Mouse (Mus musculus): ENCODE results near the gene Neurl1b. TPM values are rescaled to one million over a fixed set of nuclear protein-coding genes. Genes with fewer than 3 reads are reported as not detected.

The Neurl1b gene
- total and polyA plus RNA-seq, 3 experiments: under 0.01 TPM; not detected in 2

DNA sequence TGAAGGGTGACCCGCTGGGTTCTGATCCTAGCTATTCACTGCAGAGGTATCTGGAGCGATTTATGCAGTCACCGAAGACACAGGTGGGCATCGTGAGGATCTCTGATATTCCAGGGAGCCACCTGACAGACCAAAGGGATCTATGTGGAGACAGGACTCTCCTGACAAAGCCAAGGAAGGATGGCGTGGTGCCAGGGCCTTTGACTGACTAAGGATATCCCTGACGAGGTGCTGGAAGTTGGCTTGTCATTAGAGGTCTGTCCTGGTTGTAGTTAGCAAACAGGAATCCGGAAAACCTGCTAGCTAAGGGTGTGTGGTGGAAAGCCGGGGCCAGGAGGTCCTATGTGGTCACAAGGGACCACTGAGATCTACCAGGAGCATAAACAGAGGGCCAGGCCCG is 25.4 kb upstream of the Neurl1b start:
- no peak for TF ChIP-seq CTCF (IDR thresholded peaks at IDR 0.05; ENCODE audit: low read depth, low read length)
- TF ChIP-seq TAL1 (conservative IDR thresholded peaks at IDR 0.05; ENCODE audit: low read depth, low read length): no peak
- no peak for TF ChIP-seq POLR2AphosphoS5 (IDR thresholded peaks at IDR 0.05; ENCODE audit: insufficient replicate concordance, low read depth, low read length)
- TF ChIP-seq GATA2 (IDR thresholded peaks at IDR 0.05; ENCODE audit: borderline replicate concordance, low read depth, low read length): no peak
- no peak for TF ChIP-seq GATA1 (IDR thresholded peaks at IDR 0.05; ENCODE audit: borderline replicate concordance, low read length)
- no peak for DNase-seq (ENCODE audit: low spot score)
- Histone ChIP-seq H3K27me3 (ENCODE audit: insufficient read depth, low read length) (peaks cover 70% of the 10 kb centered on the region), H3K4me3 (ENCODE audit: low read depth, low read length) (no peak overlapping the region), H3K9me3 (replicated peaks) (no peaks in the 10 kb centered on the region), H3K4me1 (ENCODE audit: insufficient read depth, low read depth, low read length) (no peaks in the 10 kb centered on the region), H3K36me3 (replicated peaks) (no peaks in the 10 kb centered on the region)
- no peak for ATAC-seq (ENCODE audit: extremely low read depth, insufficient number of reproducible peaks, low FRiP score, poor library complexity, severe bottlenecking)

DNA sequence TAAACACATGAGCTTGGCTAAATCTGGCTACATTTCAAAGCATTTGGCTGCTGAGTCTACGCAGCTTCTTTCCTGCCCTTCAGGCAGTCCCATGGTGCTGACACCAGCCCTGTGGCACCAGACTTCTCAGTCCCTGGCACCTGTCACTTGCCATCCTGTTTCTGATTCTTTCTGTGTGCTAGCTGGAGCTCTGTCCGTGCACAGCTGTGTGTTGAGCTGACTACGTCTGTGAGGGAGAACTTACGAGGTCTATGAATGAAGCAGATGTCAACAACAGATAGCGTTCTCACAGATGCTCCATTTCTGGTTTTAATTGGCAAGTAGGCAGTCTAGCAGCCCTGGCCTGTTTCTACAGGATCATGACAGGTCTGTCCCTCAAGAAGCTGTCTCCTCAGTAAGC is 24.0 kb upstream of the Neurl1b start:
- H3K4me3 ChIP-seq (ENCODE audit: low read depth, low read length): no peak overlapping the region
- no peaks in the 10 kb centered on the region for H3K4me1 ChIP-seq (ENCODE audit: insufficient read depth, low read depth, low read length)
- ATAC-seq (ENCODE audit: extremely low read depth, insufficient number of reproducible peaks, low FRiP score, poor library complexity, severe bottlenecking): no peak
- no peaks in the 10 kb centered on the region for H3K9me3 ChIP-seq (replicated peaks)
- no peak for TF ChIP-seq POLR2AphosphoS5 (IDR thresholded peaks at IDR 0.05; ENCODE audit: insufficient replicate concordance, low read depth, low read length)
- TF ChIP-seq TAL1 (conservative IDR thresholded peaks at IDR 0.05; ENCODE audit: low read depth, low read length): no peak
- no peak for TF ChIP-seq GATA1 (IDR thresholded peaks at IDR 0.05; ENCODE audit: borderline replicate concordance, low read length)
- no peak for TF ChIP-seq GATA2 (IDR thresholded peaks at IDR 0.05; ENCODE audit: borderline replicate concordance, low read depth, low read length)
- no peak for TF ChIP-seq CTCF (IDR thresholded peaks at IDR 0.05; ENCODE audit: low read depth, low read length)
- no peak for DNase-seq (ENCODE audit: low spot score)
- no peaks in the 10 kb centered on the region for H3K36me3 ChIP-seq (replicated peaks)
- H3K27me3 ChIP-seq (ENCODE audit: insufficient read depth, low read length): peaks cover 67% of the 10 kb centered on the region

DNA sequence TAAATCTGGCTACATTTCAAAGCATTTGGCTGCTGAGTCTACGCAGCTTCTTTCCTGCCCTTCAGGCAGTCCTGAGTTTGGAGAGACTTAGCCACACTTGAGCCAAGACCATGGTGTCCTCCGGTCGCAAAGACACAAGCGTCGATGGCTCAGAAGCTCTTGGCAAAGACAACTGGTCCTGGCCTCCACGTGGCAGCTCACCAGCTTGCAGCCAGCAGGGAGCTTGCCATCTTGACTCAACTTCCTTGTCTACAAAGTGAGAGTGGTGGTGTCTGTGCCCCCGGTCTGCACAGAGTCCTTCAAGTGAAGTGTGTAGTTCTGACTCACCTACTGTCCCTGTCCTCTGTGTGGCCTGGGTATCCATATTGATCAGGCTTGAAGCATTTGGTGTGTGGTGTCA is 22.3 kb upstream of the Neurl1b start:
- ATAC-seq (ENCODE audit: extremely low read depth, insufficient number of reproducible peaks, low FRiP score, poor library complexity, severe bottlenecking) (no peak), DNase-seq (ENCODE audit: low spot score) (no peak)
- Histone ChIP-seq H3K4me3 (ENCODE audit: low read depth, low read length) (no peak overlapping the region), H3K27me3 (ENCODE audit: insufficient read depth, low read length) (peaks cover 61% of the 10 kb centered on the region), H3K9me3 (replicated peaks) (no peaks in the 10 kb centered on the region), H3K4me1 (ENCODE audit: insufficient read depth, low read depth, low read length) (no peaks in the 10 kb centered on the region), H3K36me3 (replicated peaks) (no peaks in the 10 kb centered on the region)
- no peak for TF ChIP-seq CTCF (IDR thresholded peaks at IDR 0.05; ENCODE audit: low read depth, low read length)
- TF ChIP-seq POLR2AphosphoS5 (IDR thresholded peaks at IDR 0.05; ENCODE audit: insufficient replicate concordance, low read depth, low read length): no peak
- no peak for TF ChIP-seq GATA1 (IDR thresholded peaks at IDR 0.05; ENCODE audit: borderline replicate concordance, low read length)
- TF ChIP-seq TAL1 (conservative IDR thresholded peaks at IDR 0.05; ENCODE audit: low read depth, low read length): no peak
- no peak for TF ChIP-seq GATA2 (IDR thresholded peaks at IDR 0.05; ENCODE audit: borderline replicate concordance, low read depth, low read length)

DNA sequence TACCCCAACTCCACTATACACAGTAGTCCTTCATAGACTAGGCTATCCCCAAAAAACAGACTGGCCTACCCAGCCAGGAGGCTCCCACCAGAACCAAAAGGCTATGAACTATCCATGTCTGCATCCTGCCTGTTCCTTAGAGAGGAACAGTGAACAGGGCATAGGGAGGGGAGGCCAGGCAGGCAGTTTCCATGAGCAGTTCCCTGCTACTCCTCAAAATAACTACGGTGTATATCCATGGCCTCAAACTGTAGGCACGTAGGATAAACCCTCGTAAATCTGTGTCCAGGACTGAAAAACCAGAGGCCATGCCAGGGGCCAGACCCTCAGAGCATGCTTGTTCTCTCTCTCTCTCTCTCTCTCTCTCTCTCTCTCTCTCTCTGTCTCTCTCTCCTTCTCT is 17.9 kb upstream of the Neurl1b start:
- Histone ChIP-seq H3K4me3 (ENCODE audit: low read depth, low read length) (no peak overlapping the region), H3K27me3 (ENCODE audit: insufficient read depth, low read length) (peaks cover 40% of the 10 kb centered on the region), H3K9me3 (replicated peaks) (no peaks in the 10 kb centered on the region), H3K4me1 (ENCODE audit: insufficient read depth, low read depth, low read length) (no peaks in the 10 kb centered on the region), H3K36me3 (replicated peaks) (no peaks in the 10 kb centered on the region)
- ATAC-seq (ENCODE audit: extremely low read depth, insufficient number of reproducible peaks, low FRiP score, poor library complexity, severe bottlenecking) (no peak), DNase-seq (ENCODE audit: low spot score) (no peak)
- TF ChIP-seq GATA1 (IDR thresholded peaks at IDR 0.05; ENCODE audit: borderline replicate concordance, low read length) (no peak), CTCF (IDR thresholded peaks at IDR 0.05; ENCODE audit: low read depth, low read length) (no peak), POLR2AphosphoS5 (IDR thresholded peaks at IDR 0.05; ENCODE audit: insufficient replicate concordance, low read depth, low read length) (no peak), GATA2 (IDR thresholded peaks at IDR 0.05; ENCODE audit: borderline replicate concordance, low read depth, low read length) (no peak), TAL1 (conservative IDR thresholded peaks at IDR 0.05; ENCODE audit: low read depth, low read length) (no peak)

DNA sequence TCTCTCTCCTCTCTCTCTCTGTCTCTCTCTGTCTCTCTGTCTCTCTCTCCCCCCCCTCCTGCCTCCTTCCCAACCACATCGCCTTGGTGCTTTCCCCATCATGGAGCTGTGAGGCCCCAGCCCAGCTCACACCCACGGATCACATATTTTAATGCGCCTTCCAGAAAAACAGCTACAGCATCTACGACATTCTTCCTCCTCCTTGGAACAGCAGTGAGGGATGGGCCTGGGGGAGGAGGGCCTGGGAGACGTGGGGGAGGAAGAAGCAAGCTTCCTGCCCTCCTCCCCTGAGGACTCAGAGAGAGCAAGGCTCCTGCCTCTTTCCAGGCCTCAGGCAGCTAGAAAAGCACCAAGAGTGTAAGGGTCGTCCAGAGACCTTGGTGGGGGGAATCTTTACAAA is 17.3 kb upstream of the Neurl1b start:
- ATAC-seq (ENCODE audit: extremely low read depth, insufficient number of reproducible peaks, low FRiP score, poor library complexity, severe bottlenecking): no peak
- no peaks in the 10 kb centered on the region for H3K36me3 ChIP-seq (replicated peaks)
- no peaks in the 10 kb centered on the region for H3K4me1 ChIP-seq (ENCODE audit: insufficient read depth, low read depth, low read length)
- no peak for DNase-seq (ENCODE audit: low spot score)
- no peak overlapping the region for H3K4me3 ChIP-seq (ENCODE audit: low read depth, low read length)
- TF ChIP-seq TAL1 (conservative IDR thresholded peaks at IDR 0.05; ENCODE audit: low read depth, low read length) (no peak), CTCF (IDR thresholded peaks at IDR 0.05; ENCODE audit: low read depth, low read length) (no peak), GATA2 (IDR thresholded peaks at IDR 0.05; ENCODE audit: borderline replicate concordance, low read depth, low read length) (no peak), POLR2AphosphoS5 (IDR thresholded peaks at IDR 0.05; ENCODE audit: insufficient replicate concordance, low read depth, low read length) (no peak), GATA1 (IDR thresholded peaks at IDR 0.05; ENCODE audit: borderline replicate concordance, low read length) (no peak)
- peaks cover 41% of the 10 kb centered on the region for H3K27me3 ChIP-seq (ENCODE audit: insufficient read depth, low read length)
- no peaks in the 10 kb centered on the region for H3K9me3 ChIP-seq (replicated peaks)

DNA sequence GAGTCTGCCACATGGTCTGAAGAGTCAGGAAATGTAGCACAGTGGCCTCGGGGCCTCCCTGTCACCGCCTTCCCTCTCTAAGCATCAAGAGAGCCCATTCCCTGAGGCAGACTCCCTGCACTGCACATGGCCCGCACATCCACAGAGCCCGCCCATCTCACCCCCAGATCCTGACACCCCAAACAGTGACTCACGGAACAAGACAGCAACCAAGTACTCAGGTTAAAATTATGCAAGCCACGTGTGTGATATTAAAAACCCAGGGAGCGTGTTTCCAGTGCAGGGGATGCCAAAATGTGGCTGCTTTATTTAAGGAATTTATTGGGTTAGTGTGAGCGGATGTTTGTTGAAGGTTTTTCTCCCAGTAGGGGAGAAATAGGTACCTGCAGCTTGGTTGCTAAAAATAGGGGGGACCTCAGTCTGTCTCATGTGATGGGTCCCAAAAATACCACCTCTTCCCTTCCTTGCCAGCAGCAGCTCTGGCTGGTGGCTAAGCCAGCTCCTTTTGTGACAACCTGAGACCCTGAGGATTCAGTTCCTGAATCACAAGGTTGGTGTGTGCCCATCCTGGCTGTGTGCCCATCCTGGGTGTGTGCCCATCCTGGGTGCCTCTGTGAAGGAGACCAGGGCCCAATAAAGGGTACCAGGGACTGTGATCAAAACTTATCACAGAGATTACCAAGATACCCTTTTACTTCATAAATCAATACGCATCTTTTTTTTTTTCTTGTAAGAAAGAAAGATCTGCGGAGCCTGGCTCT is 9.1 kb upstream of the Neurl1b start:
- no peaks in the 10 kb centered on the region for H3K9me3 ChIP-seq (replicated peaks)
- TF ChIP-seq GATA1 (IDR thresholded peaks at IDR 0.05; ENCODE audit: borderline replicate concordance, low read length) (no peak), POLR2AphosphoS5 (IDR thresholded peaks at IDR 0.05; ENCODE audit: insufficient replicate concordance, low read depth, low read length) (no peak), CTCF (IDR thresholded peaks at IDR 0.05; ENCODE audit: low read depth, low read length) (no peak), TAL1 (conservative IDR thresholded peaks at IDR 0.05; ENCODE audit: low read depth, low read length) (no peak), GATA2 (IDR thresholded peaks at IDR 0.05; ENCODE audit: borderline replicate concordance, low read depth, low read length) (no peak)
- no peak for DNase-seq (ENCODE audit: low spot score)
- H3K27me3 ChIP-seq (ENCODE audit: insufficient read depth, low read length): peaks cover 78% of the 10 kb centered on the region
- H3K36me3 ChIP-seq (replicated peaks): no peaks in the 10 kb centered on the region
- ATAC-seq (ENCODE audit: extremely low read depth, insufficient number of reproducible peaks, low FRiP score, poor library complexity, severe bottlenecking): no peak
- no peaks in the 10 kb centered on the region for H3K4me1 ChIP-seq (ENCODE audit: insufficient read depth, low read depth, low read length)
- no peak overlapping the region for H3K4me3 ChIP-seq (ENCODE audit: low read depth, low read length)
